Mouse (Mus musculus): ENCODE data around the gene Ikbke. TPM values are rescaled to one million over a fixed set of nuclear protein-coding genes. Genes with fewer than 3 reads are reported as not detected.
"Not testable (repeated sequence)": the region's sequence is repeated elsewhere in the genome, so short reads cannot be mapped to it uniquely, and the experiment has no call there.

The Ikbke gene
- total RNA-seq (2014; rRNA removed) = 1.9 and 2.6 TPM in 2 replicates
- polyA plus RNA-seq (2015; fragmentation: Nextera tagmentation; extraction: Ambion mirVana) = 0.65 and 0.73 TPM in 2 replicates

GRCm38 (mm10) chr1:131279456-131279776, at the start of gene Ikbke:
Gene Ikbke, minus strand, starts transcription at chr1:131279606.
- no peak within 1 kb of the TSS for H3K4me2 ChIP-seq (ENCODE audit: low read depth)
- no peak within 1 kb of the TSS for H3K27ac ChIP-seq (ENCODE audit: low read depth, low read length)
- no peak for DNase-seq

GRCm38 (mm10) chr1:131329093-131329492, 49.7 kb upstream of the Ikbke start:
- not testable (repeated sequence) for H3K27ac ChIP-seq (ENCODE audit: low read depth, low read length); H3K9ac ChIP-seq; H3K4me3 ChIP-seq (ENCODE audit: low read depth, low read length); DNase-seq; H3K4me1 ChIP-seq (ENCODE audit: insufficient read depth); H3K27me3 ChIP-seq (ENCODE audit: insufficient read depth, low read length); H3K4me2 ChIP-seq (ENCODE audit: low read depth); H3K9me3 ChIP-seq (ENCODE audit: low read length); ATAC-seq
- peaks cover 47% of the 10 kb centered on the region for H3K36me3 ChIP-seq (ENCODE audit: insufficient read depth)
- 100% methylated on average over 1 of the region's 1 CpGs for WGBS

More at GRCm38 (mm10) chr1:131279456-131279776, at the start of gene Ikbke:
- no peaks in the 10 kb centered on the region for H3K27me3 ChIP-seq (ENCODE audit: insufficient read depth, low read length)
- TF ChIP-seq CTCF (IDR thresholded peaks at IDR 0.05; ENCODE audit: low read depth) = no peak
- 40% methylated on average over 4 of the region's 4 CpGs for WGBS
- no peak for ATAC-seq
- no peaks in the 10 kb centered on the region for H3K36me3 ChIP-seq (ENCODE audit: insufficient read depth)
- H3K9me3 ChIP-seq (ENCODE audit: low read length) = no peaks in the 10 kb centered on the region
- no peak within 1 kb of the TSS for H3K9ac ChIP-seq
- no peak within 1 kb of the TSS for H3K4me3 ChIP-seq (ENCODE audit: low read depth, low read length)
- H3K4me1 ChIP-seq (ENCODE audit: insufficient read depth) = no peaks in the 10 kb centered on the region

DNA sequence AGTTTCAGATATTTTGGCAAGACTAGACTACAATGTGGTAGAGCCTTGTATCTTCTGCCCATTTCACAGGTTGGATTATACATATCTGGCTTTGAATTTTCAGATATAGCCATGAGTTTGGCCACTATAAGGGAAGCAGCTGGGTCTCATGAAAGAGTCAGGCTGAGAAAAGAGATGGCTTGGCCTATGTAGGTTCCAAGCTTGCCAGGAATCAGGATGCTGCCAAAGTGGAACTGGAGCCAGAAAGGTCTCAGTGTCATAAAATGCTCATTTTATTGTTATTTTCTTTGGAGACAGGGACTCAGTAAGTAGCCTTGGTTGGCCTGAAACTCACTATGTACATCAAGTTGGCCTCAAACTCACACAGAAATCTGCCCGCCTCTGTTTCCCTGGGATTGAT, 47.8 kb upstream of the Ikbke start:
- DNase-seq = no peak
- Histone ChIP-seq H3K4me2 (ENCODE audit: low read depth) (no peak overlapping the region), H3K27ac (ENCODE audit: low read depth, low read length) (no peak overlapping the region), H3K4me3 (ENCODE audit: low read depth, low read length) (no peak overlapping the region), H3K27me3 (ENCODE audit: insufficient read depth, low read length) (no peaks in the 10 kb centered on the region), H3K9me3 (ENCODE audit: low read length) (no peaks in the 10 kb centered on the region), H3K4me1 (ENCODE audit: insufficient read depth) (no peaks in the 10 kb centered on the region), H3K36me3 (ENCODE audit: insufficient read depth) (peaks cover 44% of the 10 kb centered on the region), H3K9ac (no peak overlapping the region)
- no peak for TF ChIP-seq CTCF (IDR thresholded peaks at IDR 0.05; ENCODE audit: low read depth)
- ATAC-seq = no peak
- 94% methylated on average over 1 of the region's 1 CpGs for WGBS

GRCm38 (mm10) chr1:131324816-131325463, 45.5 kb upstream of the Ikbke start:
- H3K4me1 ChIP-seq (ENCODE audit: insufficient read depth) = no peaks in the 10 kb centered on the region
- no peak overlapping the region for H3K4me3 ChIP-seq (ENCODE audit: low read depth, low read length)
- H3K4me2 ChIP-seq (ENCODE audit: low read depth) = no peak overlapping the region
- DNase-seq (no peak), ATAC-seq (no peak)
- no peak overlapping the region for H3K9ac ChIP-seq
- H3K9me3 ChIP-seq (ENCODE audit: low read length) = no peaks in the 10 kb centered on the region
- no peak for TF ChIP-seq CTCF (IDR thresholded peaks at IDR 0.05; ENCODE audit: low read depth)
- no peaks in the 10 kb centered on the region for H3K27me3 ChIP-seq (ENCODE audit: insufficient read depth, low read length)
- 92% methylated on average over 3 of the region's 3 CpGs for whole genome bisulfite sequencing
- H3K36me3 ChIP-seq (ENCODE audit: insufficient read depth) = peaks cover 34% of the 10 kb centered on the region
- H3K27ac ChIP-seq (ENCODE audit: low read depth, low read length) = no peak overlapping the region

GRCm38 (mm10) chr1:131319598-131320330, 40.4 kb upstream of the Ikbke start:
- H3K36me3 ChIP-seq (ENCODE audit: insufficient read depth) = peaks cover 39% of the 10 kb centered on the region
- no peak overlapping the region for H3K4me3 ChIP-seq (ENCODE audit: low read depth, low read length)
- no peak overlapping the region for H3K9ac ChIP-seq
- peak; percentile 60 for TF ChIP-seq CTCF (IDR thresholded peaks at IDR 0.05; ENCODE audit: low read depth)
- no peak overlapping the region for H3K4me2 ChIP-seq (ENCODE audit: low read depth)
- ATAC-seq (0 out of 2 replicates have a peak, but pooled peaks have one; percentile 38), DNase-seq (no peak)
- no peak overlapping the region for H3K27ac ChIP-seq (ENCODE audit: low read depth, low read length)
- 87% methylated on average over 3 of the region's 3 CpGs for WGBS
- no peaks in the 10 kb centered on the region for H3K4me1 ChIP-seq (ENCODE audit: insufficient read depth)
- H3K27me3 ChIP-seq (ENCODE audit: insufficient read depth, low read length) = no peaks in the 10 kb centered on the region
- H3K9me3 ChIP-seq (ENCODE audit: low read length) = no peaks in the 10 kb centered on the region

- peaks cover 42% of the 10 kb centered on the region for H3K36me3 ChIP-seq (ENCODE audit: insufficient read depth)
- no peak for TF ChIP-seq CTCF (IDR thresholded peaks at IDR 0.05; ENCODE audit: low read depth)
Observed at GRCm38 (mm10) chr1:131318397-131318796, 39.0 kb upstream of the Ikbke start.

GRCm38 (mm10) chr1:131317625-131318024, 38.2 kb upstream of the Ikbke start:
- H3K27ac ChIP-seq (ENCODE audit: low read depth, low read length) = no peak overlapping the region
- H3K4me2 ChIP-seq (ENCODE audit: low read depth) = no peak overlapping the region
- H3K9ac ChIP-seq = no peak overlapping the region
- DNase-seq (no peak), ATAC-seq (no peak)
- no peak overlapping the region for H3K4me3 ChIP-seq (ENCODE audit: low read depth, low read length)
- H3K9me3 ChIP-seq (ENCODE audit: low read length) = no peaks in the 10 kb centered on the region
- TF ChIP-seq CTCF (IDR thresholded peaks at IDR 0.05; ENCODE audit: low read depth) = no peak
- 96% methylated on average over 5 of the region's 5 CpGs for WGBS
- H3K27me3 ChIP-seq (ENCODE audit: insufficient read depth, low read length) = no peaks in the 10 kb centered on the region
- peaks cover 43% of the 10 kb centered on the region for H3K36me3 ChIP-seq (ENCODE audit: insufficient read depth)
- no peaks in the 10 kb centered on the region for H3K4me1 ChIP-seq (ENCODE audit: insufficient read depth)

More at GRCm38 (mm10) chr1:131318397-131318796, 39.0 kb upstream of the Ikbke start:
- no peak for DNase-seq
- no peak overlapping the region for H3K4me2 ChIP-seq (ENCODE audit: low read depth)
- no peaks in the 10 kb centered on the region for H3K4me1 ChIP-seq (ENCODE audit: insufficient read depth)
- WGBS = 89% methylated on average over 2 of the region's 2 CpGs
- no peak overlapping the region for H3K9ac ChIP-seq
- no peak overlapping the region for H3K27ac ChIP-seq (ENCODE audit: low read depth, low read length)
- no peaks in the 10 kb centered on the region for H3K27me3 ChIP-seq (ENCODE audit: insufficient read depth, low read length)
- no peak for ATAC-seq
- H3K4me3 ChIP-seq (ENCODE audit: low read depth, low read length) = no peak overlapping the region
- no peaks in the 10 kb centered on the region for H3K9me3 ChIP-seq (ENCODE audit: low read length)

All from forebrain, postnatal 0 days (tissue).